ENCODE assay signal across 7 mouse cellular contexts in genomic region chr7:99062263-99062662, GRCm38 (mm10).
DNase-seq lines count a peak whose midpoint lies in the region; ATAC-seq and TF ChIP-seq lines count a peak whose summit lies in the region.
"Not testable (repeated sequence)": the region's sequence is repeated elsewhere in the genome, so short reads cannot be mapped to it uniquely, and the experiment has no call there.

No protein-coding gene starts in this region.

- TF ChIP-seq CTCF in Patski (IDR thresholded peaks at IDR 0.05), result peak; percentile 27
- peak; percentile 42 for TF ChIP-seq CTCF in heart, postnatal 0 days (IDR thresholded peaks at IDR 0.05; ENCODE audit: low read depth)
- peak; percentile 66 for TF ChIP-seq CTCF in kidney, postnatal 0 days (IDR thresholded peaks at IDR 0.05; ENCODE audit: low read depth)
- peak; percentile 50 for TF ChIP-seq CTCF in liver, postnatal 0 days (IDR thresholded peaks at IDR 0.05; ENCODE audit: low read depth)

- H3K27me3 ChIP-seq in Patski; embryonic facial prominence, embryonic 14.5 days (replicated peaks; ENCODE audit: control insufficient read depth, insufficient read depth, low read length); heart, postnatal 0 days (ENCODE audit: control insufficient read depth, insufficient read depth, low read length); kidney, postnatal 0 days (ENCODE audit: insufficient read depth, low read length); liver, postnatal 0 days (ENCODE audit: insufficient read depth, low read length); midbrain, embryonic 15.5 days (replicated peaks): not testable (repeated sequence)

- not testable (repeated sequence) for H3K27ac ChIP-seq in embryonic facial prominence, embryonic 14.5 days (replicated peaks; ENCODE audit: low read depth, low read length); heart, postnatal 0 days (ENCODE audit: low read depth); kidney, postnatal 0 days; liver, postnatal 0 days (ENCODE audit: low read depth); midbrain, embryonic 15.5 days

- ATAC-seq in Patski; heart, postnatal 0 days (ENCODE audit: insufficient read depth, low read depth): not testable (repeated sequence)
- ATAC-seq in embryonic facial prominence, embryonic 14.5 days (ENCODE audit: low read depth), result peak; percentile 53; the same call in 1 of the 2 replicates
- peak; percentile 12; the same call in 1 of the 2 replicates for ATAC-seq in kidney, postnatal 0 days (replicated peaks; ENCODE audit: low FRiP score, low read depth)
- ATAC-seq in liver, postnatal 0 days, result peak; percentile 19; the same call in 1 of the 2 replicates
- ATAC-seq in midbrain, embryonic 15.5 days (replicated peaks), result peak; percentile 70

- H3K9ac ChIP-seq in embryonic facial prominence, embryonic 14.5 days (ENCODE audit: low read depth, low read length); heart, postnatal 0 days (replicated peaks; ENCODE audit: low read depth, low read length); kidney, postnatal 0 days (ENCODE audit: low read depth, low read length); liver, postnatal 0 days (replicated peaks); midbrain, embryonic 15.5 days: not testable (repeated sequence)

- not testable (repeated sequence) for DNase-seq in Patski (ENCODE audit: low read depth, low spot score); heart, postnatal 0 days (ENCODE audit: low spot score); liver, postnatal 0 days
- peak; percentile 64 for DNase-seq in embryonic facial prominence, embryonic 14.5 days (ENCODE audit: low spot score)
- DNase-seq in kidney, postnatal 0 days (ENCODE audit: low spot score), result peak; percentile 69
- DNase-seq in retina, postnatal 1 day, result peak; percentile 38

- CTCF ChIA-PET in Patski (lab: Charles Lee), result not testable (repeated sequence)

- not testable (repeated sequence) for H3K4me2 ChIP-seq in embryonic facial prominence, embryonic 14.5 days (ENCODE audit: low read depth, low read length); heart, postnatal 0 days (ENCODE audit: low read depth, low read length); kidney, postnatal 0 days (ENCODE audit: low read length); liver, postnatal 0 days (ENCODE audit: low read depth, low read length); midbrain, embryonic 15.5 days

- not testable (repeated sequence) for TF ChIP-seq EP300 in heart, postnatal 0 days (IDR thresholded peaks at IDR 0.05; ENCODE audit: low read depth); liver, postnatal 0 days (IDR thresholded peaks at IDR 0.05; ENCODE audit: low read depth)

- not testable (repeated sequence) for H3K36me3 ChIP-seq in embryonic facial prominence, embryonic 14.5 days (ENCODE audit: control insufficient read depth, insufficient read depth, low read length); heart, postnatal 0 days (replicated peaks; ENCODE audit: control insufficient read depth, insufficient read depth, low read length); kidney, postnatal 0 days (ENCODE audit: insufficient read depth, low read length); liver, postnatal 0 days (replicated peaks; ENCODE audit: insufficient read depth, low read length); midbrain, embryonic 15.5 days (replicated peaks)

- H3K9me3 ChIP-seq in embryonic facial prominence, embryonic 14.5 days (ENCODE audit: control insufficient read depth, low read length); heart, postnatal 0 days (replicated peaks; ENCODE audit: control insufficient read depth, low read length); kidney, postnatal 0 days (replicated peaks; ENCODE audit: low read length); liver, postnatal 0 days (ENCODE audit: low read length); midbrain, embryonic 15.5 days: not testable (repeated sequence)

- in situ Hi-C loops in Patski (cut with MboI; ENCODE audit: low pct_unique_long_range_greater_than_20kb), result loop anchor here (10.0 kb wide), 1 partner anchor 317 kb away; no protein-coding TSS in a partner anchor

- not testable (repeated sequence) for H3K4me3 ChIP-seq in embryonic facial prominence, embryonic 14.5 days (ENCODE audit: low read depth, low read length); heart, postnatal 0 days (ENCODE audit: low read depth, low read length); kidney, postnatal 0 days (replicated peaks; ENCODE audit: low read depth, low read length); liver, postnatal 0 days (ENCODE audit: low read depth, low read length); midbrain, embryonic 15.5 days

- peaks cover 17% of the 10 kb centered on the region; the same call in 1 of the 2 replicates for H3K4me1 ChIP-seq in embryonic facial prominence, embryonic 14.5 days (ENCODE audit: control insufficient read depth, insufficient read depth, low read length)
- not testable (repeated sequence) for H3K4me1 ChIP-seq in heart, postnatal 0 days (ENCODE audit: control insufficient read depth, insufficient read depth); kidney, postnatal 0 days (replicated peaks; ENCODE audit: insufficient read depth, low read length); liver, postnatal 0 days (ENCODE audit: insufficient read depth); midbrain, embryonic 15.5 days

- POLR2A ChIA-PET in Patski (lab: Charles Lee), result interaction anchor here (0.6 to 1.2 kb wide), 2 partner anchors 13 to 734 kb away, joined by 3 read pairs; no protein-coding TSS in a partner anchor

- 63% methylated on average over 3 of the region's 3 CpGs for WGBS in embryonic facial prominence, embryonic 14.5 days
- WGBS in heart, postnatal 0 days, result 76% methylated on average over 3 of the region's 3 CpGs
- 57% methylated on average over 3 of the region's 3 CpGs for WGBS in kidney, postnatal 0 days
- 86% methylated on average over 3 of the region's 3 CpGs for WGBS in liver, postnatal 0 days (ENCODE audit: insufficient replicate concordance)
- 77% methylated on average over 3 of the region's 3 CpGs for WGBS in midbrain, embryonic 15.5 days
